22 mouse cellular contexts compared by ENCODE assay signal in genomic region chr4:149641400-149641799, GRCm38 (mm10). TPM values are rescaled to one million over a fixed set of nuclear protein-coding genes. Genes with fewer than 3 reads are reported as not detected.
DNase-seq lines count a peak whose midpoint lies in the region; ATAC-seq lines count a peak whose summit lies in the region.
"Had no signal": no experiment of that assay in that cellular context is flagged by ENCODE, and none has a peak within 500 bp of the region (broad histone marks: within the 10 kb centered on the region; RNA-seq: fewer than 3 reads in every experiment).

No protein-coding gene starts in this region.

- no peaks in the 10 kb centered on the region for H3K9me3 ChIP-seq in kidney, embryonic 15.5 days (replicated peaks)
- H3K9me3 ChIP-seq in kidney, embryonic 14.5 days (ENCODE audit: control insufficient read depth, low read length), result no peaks in the 10 kb centered on the region
- no peaks in the 10 kb centered on the region for H3K9me3 ChIP-seq in megakaryocyte, embryonic 14.5 days
- no peaks in the 10 kb centered on the region for H3K9me3 ChIP-seq in intestine, embryonic 16.5 days (ENCODE audit: control insufficient read depth, low read length)
- H3K9me3 ChIP-seq: embryonic facial prominence, embryonic 15.5 days; forebrain, embryonic 10.5 days; heart, embryonic 12.5 days had no signal

- ATAC-seq in kidney, embryonic 15.5 days (replicated peaks; ENCODE audit: low FRiP score), result no peak
- no peak for ATAC-seq in kidney, embryonic 14.5 days (ENCODE audit: low FRiP score, low TSS enrichment)
- ATAC-seq in megakaryocyte, adult 5-6 weeks (ENCODE audit: poor library complexity, severe bottlenecking), result no peak
- ATAC-seq in intestine, embryonic 16.5 days, result peak; percentile 57
- ATAC-seq: activated CD4-positive, CD25-positive, alpha-beta regulatory T cell, adult 4 months; forebrain, embryonic 14.5 days; hindbrain, embryonic 16.5 days; Patski had no signal

- no peaks in the 10 kb centered on the region for H3K27me3 ChIP-seq in kidney, embryonic 15.5 days
- no peaks in the 10 kb centered on the region for H3K27me3 ChIP-seq in kidney, embryonic 14.5 days (ENCODE audit: control insufficient read depth, insufficient read depth, low read length)
- no peaks in the 10 kb centered on the region for H3K27me3 ChIP-seq in megakaryocyte, embryonic 14.5 days (replicated peaks)
- no peaks in the 10 kb centered on the region for H3K27me3 ChIP-seq in intestine, embryonic 16.5 days (replicated peaks; ENCODE audit: control insufficient read depth, insufficient read depth, low read length)
- H3K27me3 ChIP-seq: embryonic facial prominence, embryonic 15.5 days; heart, embryonic 12.5 days; Patski had no signal

- 40% methylated on average over 8 of the region's 8 CpGs for WGBS in kidney, embryonic 15.5 days
- WGBS in kidney, embryonic 14.5 days, result 44% methylated on average over 8 of the region's 8 CpGs
- WGBS in intestine, embryonic 16.5 days, result 54% methylated on average over 8 of the region's 8 CpGs

- H3K9ac ChIP-seq in kidney, embryonic 15.5 days, result no peak overlapping the region
- H3K9ac ChIP-seq in kidney, embryonic 14.5 days (ENCODE audit: low read depth, low read length), result no peak overlapping the region
- no peak overlapping the region for H3K9ac ChIP-seq in intestine, embryonic 16.5 days (ENCODE audit: low read depth, low read length)
- H3K9ac ChIP-seq: embryonic facial prominence, embryonic 15.5 days; heart, embryonic 12.5 days had no signal

- H3K4me3 ChIP-seq in kidney, embryonic 15.5 days (replicated peaks), result no peak overlapping the region
- no peak overlapping the region for H3K4me3 ChIP-seq in kidney, embryonic 14.5 days (ENCODE audit: low read length)
- peak overlapping the region; percentile 72 for H3K4me3 ChIP-seq in megakaryocyte, embryonic 14.5 days (replicated peaks)
- H3K4me3 ChIP-seq in intestine, embryonic 16.5 days (ENCODE audit: low read length), result no peak overlapping the region
- H3K4me3 ChIP-seq: embryonic facial prominence, embryonic 15.5 days; erythroblast, embryonic 14.5 days; forebrain, embryonic 10.5 days; heart, embryonic 12.5 days had no signal

- H3K36me3 ChIP-seq in kidney, embryonic 15.5 days, result peaks cover 81% of the 10 kb centered on the region
- peaks cover 30% of the 10 kb centered on the region for H3K36me3 ChIP-seq in kidney, embryonic 14.5 days (ENCODE audit: control insufficient read depth, insufficient read depth, low read length)
- H3K36me3 ChIP-seq in megakaryocyte, embryonic 14.5 days (replicated peaks; ENCODE audit: low read length), result peaks cover 50% of the 10 kb centered on the region
- peaks cover 8% of the 10 kb centered on the region for H3K36me3 ChIP-seq in intestine, embryonic 16.5 days (ENCODE audit: control insufficient read depth, insufficient read depth, low read length)

- no peak for DNase-seq in heart, adult 9 months (ENCODE audit: low spot score in 2 of 2)
- no peak for DNase-seq in right cerebral cortex, postnatal 4 days
- no peak for DNase-seq in right cerebral cortex, postnatal 25 days
- DNase-seq: adrenal gland, postnatal 14 days; cerebellum, adult 11-12 months; cerebellum, adult 9-10 months; cerebellum, postnatal 25 days; gastrocnemius, postnatal 36 days; heart, adult 11 months had no signal

- no peak overlapping the region for H3K4me2 ChIP-seq in kidney, embryonic 15.5 days
- no peak overlapping the region for H3K4me2 ChIP-seq in kidney, embryonic 14.5 days (replicated peaks; ENCODE audit: low read depth, low read length)
- no peak overlapping the region for H3K4me2 ChIP-seq in intestine, embryonic 16.5 days (ENCODE audit: low read depth, low read length)
- H3K4me2 ChIP-seq: embryonic facial prominence, embryonic 15.5 days; heart, embryonic 12.5 days had no signal

- peak overlapping the region; percentile 15; the same call in 1 of the 2 replicates for H3K27ac ChIP-seq in kidney, embryonic 15.5 days
- H3K27ac ChIP-seq in kidney, embryonic 14.5 days (ENCODE audit: low read depth, low read length), result no peak overlapping the region
- no peak overlapping the region; the same call in 1 of the 2 replicates for H3K27ac ChIP-seq in intestine, embryonic 16.5 days (ENCODE audit: low read length)
- H3K27ac ChIP-seq: embryonic facial prominence, embryonic 15.5 days had no signal

- H3K4me1 ChIP-seq in kidney, embryonic 15.5 days, result peaks cover 22% of the 10 kb centered on the region
- peaks cover 8% of the 10 kb centered on the region for H3K4me1 ChIP-seq in kidney, embryonic 14.5 days (ENCODE audit: control insufficient read depth, insufficient read depth, low read length)
- H3K4me1 ChIP-seq in megakaryocyte, embryonic 14.5 days, result peaks cover 52% of the 10 kb centered on the region
- 0 out of 2 replicates have a peak, but pooled peaks cover 6% of the 10 kb centered on the region for H3K4me1 ChIP-seq in intestine, embryonic 16.5 days (ENCODE audit: control insufficient read depth, insufficient read depth, low read length)
- H3K4me1 ChIP-seq: heart, embryonic 12.5 days had no signal

RNA-seq across cellular contexts. Expression of gene Clstn1, which starts 55.1 kb away (rescaled TPM):
- polyA plus RNA-seq in kidney, embryonic 15.5 days (2015; fragmentation: Nextera tagmentation; extraction: Ambion mirVana), result 36.7 and 41.8 TPM in 2 replicates
- polyA plus RNA-seq in kidney, embryonic 14.5 days (2014; fragmentation: Nextera tagmentation; extraction: Ambion mirVana), result 24.7 and 33.5 TPM in 2 replicates
- polyA plus RNA-seq in megakaryocyte, embryonic 14.5 days (2012; ENCODE audit: insufficient read depth, low replicate concordance), result 10.0 and 13.2 TPM in 2 replicates
- total RNA-seq in megakaryocyte, adult 5-6 weeks (2015), result 0.64 and 0.74 TPM in 2 replicates
- 1.2 and 1.8 TPM in 2 replicates for total RNA-seq in megakaryocyte, adult 5-6 weeks (2017)
- polyA plus RNA-seq in intestine, embryonic 16.5 days (2015; fragmentation: Nextera tagmentation; extraction: Ambion mirVana), result 10.8 and 12.5 TPM in 2 replicates
